Mouse (Mus musculus) kidney, postnatal 36 days (tissue): ENCODE data around the gene Pdia4.
A peak's percentile ranks its signal among the peaks of the same experiment; 100 is the strongest.
"Not testable (repeated sequence)": the region's sequence is repeated elsewhere in the genome, so short reads cannot be mapped to it uniquely, and the experiment has no call there.

Experiments used
- DNase-seq, 2 experiments: peaks; one replicate each; pipeline ENCODE4 v3.0.0; 2021 to 2022; ENCODE audit warnings: mixed read lengths in 2 of 2

Gene Pdia4

GRCm38 (mm10) chr6:47810181-47810580, 3.0 kb downstream of the Pdia4 start:
- no peak for DNase-seq

GRCm38 (mm10) chr6:47809053-47809452, 4.2 kb downstream of the Pdia4 start:
- no peak for DNase-seq

- DNase-seq: no peak
These were observed 4.7 kb downstream of the Pdia4 start for GRCm38 (mm10) chr6:47808545-47808944.

DNA sequence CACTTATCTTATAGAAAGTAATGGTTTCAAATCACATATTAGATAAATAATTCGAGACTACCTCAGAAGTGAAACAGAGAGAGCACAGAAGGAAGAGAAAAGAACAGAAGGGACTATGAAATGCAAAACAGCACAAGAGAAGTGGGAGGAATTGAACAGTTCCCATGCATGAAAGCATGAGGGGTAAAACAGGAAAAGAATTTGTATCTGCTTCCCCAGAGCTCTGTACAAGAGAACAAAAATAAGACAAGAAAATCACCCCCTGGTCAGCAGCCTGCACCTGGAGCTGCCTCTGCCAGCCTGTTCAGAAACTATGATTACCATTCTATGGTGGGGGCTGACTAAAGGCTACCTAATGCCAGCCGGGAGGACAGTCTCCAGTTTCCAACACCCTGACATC, 5.8 kb downstream of the Pdia4 start:
- no peak for DNase-seq

- no peak for DNase-seq
These were observed 7.7 kb downstream of the Pdia4 start for GRCm38 (mm10) chr6:47805520-47805919.

DNA sequence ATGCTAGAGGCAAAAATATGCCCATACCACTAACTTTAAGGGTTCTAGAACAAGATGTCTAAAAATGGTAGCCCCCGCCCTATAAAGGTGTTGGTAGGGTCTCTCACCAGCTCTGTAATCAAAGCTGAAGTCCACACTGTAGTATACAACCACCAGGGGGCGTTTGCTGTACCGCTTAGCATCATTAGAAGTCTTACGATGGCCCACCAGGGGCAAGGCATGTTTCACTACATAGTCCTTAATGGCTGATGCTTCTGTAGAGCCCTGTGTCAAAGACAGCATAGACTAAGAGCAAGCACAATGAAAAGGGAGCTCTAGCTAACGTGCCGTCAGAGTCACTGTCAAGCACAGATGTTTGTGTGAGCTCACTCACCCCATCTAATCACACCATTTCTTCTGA, 14.2 kb downstream of the Pdia4 start:
- peak; percentile 71 to 80 for DNase-seq

GRCm38 (mm10) chr6:47794106-47794830, 19.0 kb downstream of the Pdia4 start:
- peak; percentile 61 to 73 for DNase-seq

DNA sequence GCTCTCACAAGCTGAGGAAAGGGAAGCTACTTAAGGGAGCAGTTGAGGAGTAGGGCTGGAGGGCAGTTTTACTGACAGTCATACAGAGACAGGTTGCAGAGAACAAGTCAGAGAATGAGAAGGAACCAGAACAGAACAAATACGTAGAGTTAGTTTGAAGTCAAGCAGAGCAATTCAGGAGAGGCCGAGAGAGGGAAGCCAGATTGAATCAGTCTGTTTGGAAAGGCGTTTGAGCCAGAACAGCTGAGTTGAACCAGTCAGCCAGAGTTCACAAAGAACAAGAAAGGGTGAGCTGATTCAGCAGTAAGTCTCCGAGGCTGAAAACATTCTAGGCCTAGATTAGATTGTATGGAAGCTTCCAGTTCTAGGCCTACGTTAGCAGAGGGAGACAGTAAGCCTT, 19.9 kb downstream of the Pdia4 start:
- DNase-seq: no peak

DNA sequence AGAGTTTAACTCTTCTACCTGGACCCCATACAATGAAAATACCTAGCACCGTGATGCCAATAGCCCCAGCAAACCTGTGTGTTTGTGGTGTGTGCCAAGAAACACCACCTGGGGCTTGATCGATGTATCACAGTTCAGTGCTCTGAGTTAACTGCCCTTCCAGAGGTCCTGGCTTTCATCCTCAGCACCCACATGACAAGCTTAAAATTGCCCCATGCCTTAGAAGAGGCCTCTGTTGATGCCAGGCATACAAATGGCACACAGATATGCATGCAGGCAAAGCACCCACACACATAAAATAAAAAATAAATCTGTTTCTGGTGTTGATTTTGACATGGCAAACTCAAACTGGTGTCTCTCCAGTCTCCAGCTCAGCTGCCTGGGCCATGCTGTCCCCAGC, 20.7 kb downstream of the Pdia4 start:
- DNase-seq: no peak

GRCm38 (mm10) chr6:47790745-47791144, 22.5 kb downstream of the Pdia4 start:
- DNase-seq: peak; percentile 54 to 71

DNA sequence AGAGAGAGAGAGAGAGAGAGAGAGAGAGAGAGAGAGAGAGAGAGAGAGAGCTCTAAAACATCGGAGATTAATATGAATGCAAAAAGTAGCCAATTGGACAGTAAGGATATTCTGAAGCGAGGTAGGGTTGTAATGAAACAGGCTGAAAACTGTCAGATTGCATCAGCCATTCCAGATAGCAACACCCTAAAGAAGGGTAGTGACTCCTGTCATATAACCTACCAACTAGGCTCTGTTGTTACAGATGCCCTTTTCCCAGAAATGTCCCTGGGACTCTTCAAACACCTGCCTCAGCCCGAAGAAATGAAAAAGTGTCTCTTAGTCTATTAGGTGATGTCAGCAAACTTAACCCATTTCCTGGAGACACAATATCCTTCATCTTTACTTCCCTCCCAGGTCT, 24.4 kb downstream of the Pdia4 start:
- DNase-seq: no peak

GRCm38 (mm10) chr6:47787941-47788736, 25.1 kb downstream of the Pdia4 start:
- peak; percentile 83 to 89 for DNase-seq

DNA sequence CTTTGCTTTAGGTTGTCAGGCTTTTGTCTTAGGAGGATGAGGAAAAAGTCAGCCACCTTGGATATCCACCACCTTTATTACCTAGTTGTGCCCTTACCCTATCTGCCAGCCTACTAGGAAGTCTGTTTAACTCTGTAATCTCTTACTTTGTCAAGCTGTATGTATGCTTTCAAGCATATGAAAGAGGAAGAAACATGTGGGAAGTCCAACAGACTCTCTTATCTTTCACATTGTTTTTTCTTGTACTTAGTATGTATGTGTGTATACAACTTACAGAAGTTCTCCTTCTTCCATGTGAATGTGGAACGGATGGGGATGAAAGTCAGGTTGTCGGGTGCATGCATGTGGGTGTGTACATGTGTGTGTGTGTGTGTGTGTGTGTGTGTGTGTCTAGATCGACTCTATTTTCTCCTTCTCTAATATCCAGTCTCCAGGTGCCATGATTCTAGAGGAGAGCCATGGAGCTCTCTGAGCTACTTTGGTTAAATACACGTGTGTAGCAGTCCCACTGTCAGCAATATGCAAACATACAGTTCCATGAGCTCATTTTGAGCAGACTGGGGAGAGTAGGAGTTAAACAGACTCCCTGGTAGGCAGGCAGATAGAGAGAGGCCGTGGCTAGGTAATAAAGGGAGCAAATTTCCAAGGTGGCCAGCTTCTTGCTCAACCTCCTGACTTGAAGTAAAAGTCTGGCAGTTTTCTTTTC, 28.4 kb downstream of the Pdia4 start:
- no peak for DNase-seq

DNA sequence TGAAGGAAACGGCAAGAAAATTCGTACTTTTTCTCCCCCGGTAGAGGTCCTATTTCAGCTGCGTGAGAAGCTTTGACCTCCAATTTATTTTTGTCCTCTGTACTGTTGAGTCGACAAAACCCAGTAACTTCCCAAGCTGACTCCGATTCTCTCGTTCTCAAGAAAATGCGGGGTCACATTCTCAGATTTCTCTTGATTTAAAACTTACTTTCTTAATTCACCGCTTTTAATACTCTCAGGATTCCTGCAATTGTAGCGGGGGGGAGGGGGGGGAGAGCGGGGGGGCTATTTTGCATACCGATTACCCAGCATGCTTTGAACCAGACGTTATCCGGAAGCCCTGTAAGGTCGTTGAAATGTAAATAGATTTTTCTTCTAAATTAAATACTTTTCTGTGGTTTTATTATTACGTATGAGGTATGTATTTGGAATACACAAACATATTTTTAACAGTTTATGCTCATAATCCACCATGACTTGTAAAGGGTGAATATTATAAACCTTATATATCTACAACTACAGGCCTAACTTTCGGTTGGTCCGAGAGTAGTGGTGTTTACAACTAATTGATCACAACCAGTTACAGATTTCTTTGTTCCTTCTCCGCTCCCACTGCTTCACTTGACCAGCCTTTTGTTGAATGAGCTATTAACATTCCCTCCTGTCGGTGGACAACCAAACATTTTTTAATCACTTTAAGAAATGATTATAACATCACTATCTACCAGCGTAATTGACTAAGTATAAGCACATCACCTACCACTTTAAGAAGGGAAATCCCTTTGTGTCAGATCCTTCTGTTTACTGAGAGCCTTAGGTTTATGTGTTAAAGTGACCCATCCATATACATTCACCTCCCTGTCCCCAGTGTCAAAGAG, 31.9 kb downstream of the Pdia4 start:
- DNase-seq: peak; percentile 30 to 61

DNA sequence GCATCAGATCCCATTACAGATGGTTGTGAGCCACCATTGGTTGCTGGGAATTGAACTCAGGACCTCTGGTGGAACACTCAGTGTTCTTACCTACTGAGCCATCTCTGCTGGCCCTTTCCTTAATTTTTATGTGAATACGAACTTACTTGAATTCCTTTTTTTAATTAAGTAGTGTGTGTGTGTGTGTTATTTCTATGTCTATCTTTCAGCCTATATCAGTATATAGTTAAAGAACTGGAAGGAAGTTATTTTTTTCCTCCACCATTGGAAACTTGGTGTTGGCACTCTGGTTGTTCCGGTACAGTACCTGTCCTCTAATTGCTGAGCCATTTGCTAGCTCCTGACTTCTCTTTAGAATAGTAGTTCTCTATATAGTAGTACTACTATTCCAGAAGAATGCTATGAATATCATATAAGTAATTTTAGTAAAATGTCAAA, 32.6 kb downstream of the Pdia4 start:
- peak; percentile 29 to 34 for DNase-seq

DNA sequence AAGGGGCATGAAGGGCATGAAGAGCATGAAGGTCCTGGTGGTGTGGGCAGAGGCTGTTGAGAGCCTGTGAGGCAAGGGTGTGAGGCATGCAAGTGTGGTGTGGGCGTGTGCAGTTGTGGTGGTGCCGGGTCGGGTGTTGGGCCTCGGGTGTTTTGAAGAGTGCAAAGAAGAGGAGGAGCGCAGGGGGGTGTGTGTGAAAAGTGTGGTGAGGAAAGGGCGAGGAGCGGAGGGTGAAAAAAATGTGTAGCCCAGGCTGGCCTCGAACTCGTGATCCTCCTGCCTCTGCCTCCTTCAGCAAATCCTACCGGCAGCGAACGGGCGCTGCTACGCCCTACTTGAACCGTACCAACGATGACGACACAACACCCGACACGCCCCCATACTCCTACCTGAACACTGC, 41.5 kb downstream of the Pdia4 start:
- not testable (repeated sequence) for DNase-seq

- not testable (repeated sequence) for DNase-seq
These were observed 42.1 kb downstream of the Pdia4 start for GRCm38 (mm10) chr6:47771113-47771512.

DNA sequence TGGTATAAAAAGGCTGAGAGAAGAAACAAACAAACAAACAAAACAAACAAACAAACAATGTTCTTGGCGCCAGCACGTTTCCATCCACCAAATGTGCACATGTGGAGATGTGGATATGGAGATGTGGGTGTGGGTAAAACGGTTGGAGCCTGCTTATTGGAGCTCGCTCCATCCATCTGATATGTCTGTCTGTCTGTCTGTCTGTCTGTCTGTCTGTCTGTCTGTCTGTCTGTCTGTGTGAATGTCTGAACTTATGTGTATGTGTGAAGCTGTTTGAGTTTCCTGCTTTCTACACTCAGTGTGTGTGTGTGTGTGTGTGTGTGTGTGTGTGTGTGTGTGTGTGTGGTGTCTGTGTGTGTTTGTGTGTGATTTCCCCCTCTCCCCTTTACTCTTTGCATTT, 43.4 kb downstream of the Pdia4 start:
- not testable (repeated sequence) for DNase-seq

- not testable (repeated sequence) for DNase-seq
These were observed 44.7 kb downstream of the Pdia4 start for GRCm38 (mm10) chr6:47768520-47768919.

DNA sequence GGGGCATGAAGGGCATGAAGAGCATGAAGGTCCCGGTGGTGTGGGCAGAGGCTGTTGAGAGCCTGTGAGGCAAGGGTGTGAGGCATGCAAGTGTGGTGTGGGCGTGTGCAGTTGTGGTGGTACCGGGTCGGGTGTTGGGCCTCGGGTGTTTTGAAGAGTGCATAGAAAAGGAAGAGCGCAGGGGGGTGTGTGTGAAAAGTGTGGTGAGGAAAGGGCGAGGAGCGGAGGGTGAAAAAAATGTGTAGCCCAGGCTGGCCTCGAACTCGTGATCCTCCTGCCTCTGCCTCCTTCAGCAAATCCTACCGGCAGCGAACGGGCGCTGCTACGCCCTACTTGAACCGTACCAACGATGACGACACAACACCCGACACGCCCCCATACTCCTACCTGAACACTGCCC, 45.9 kb downstream of the Pdia4 start:
- DNase-seq: not testable (repeated sequence)

DNA sequence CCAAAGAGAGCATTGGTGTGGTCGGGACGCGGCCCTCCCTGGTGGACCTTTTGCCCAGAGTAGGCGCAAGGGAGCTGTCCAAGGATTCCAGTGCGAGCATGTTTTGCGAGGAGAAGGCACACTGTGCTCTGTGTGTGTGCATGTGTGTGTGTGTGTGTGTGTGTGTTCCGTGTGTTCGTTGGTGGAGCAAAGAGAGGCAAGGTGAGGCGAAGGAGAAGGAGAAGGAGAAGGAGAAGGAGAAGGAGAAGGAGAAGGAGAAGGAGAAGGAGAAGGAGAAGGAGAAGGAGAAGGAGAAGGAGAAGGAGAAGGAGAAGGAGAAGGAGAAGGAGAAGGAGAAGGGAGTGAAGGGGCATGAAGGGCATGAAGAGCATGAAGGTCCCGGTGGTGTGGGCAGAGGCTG, 50.5 kb downstream of the Pdia4 start:
- DNase-seq: not testable (repeated sequence)

- not testable (repeated sequence) for DNase-seq
These were observed 53.8 kb downstream of the Pdia4 start for GRCm38 (mm10) chr6:47759406-47759805.
